Mouse (Mus musculus) megakaryocyte, embryonic 14.5 days (primary cell): ENCODE results near the gene Snai3.

ENCODE experiments used
- FLI1 ChIP-seq: IDR thresholded peaks from 2 replicates; pipeline ENCODE4 v1.6.1; 2012; ENCODE audit warnings: low read length, inconsistent platforms, mixed read lengths
- GATA1 ChIP-seq: IDR thresholded peaks from 3 replicates; pipeline ENCODE4 v1.6.1; 2012; ENCODE audit warnings: mixed read lengths, low read length, inconsistent platforms, borderline replicate concordance

DNA sequence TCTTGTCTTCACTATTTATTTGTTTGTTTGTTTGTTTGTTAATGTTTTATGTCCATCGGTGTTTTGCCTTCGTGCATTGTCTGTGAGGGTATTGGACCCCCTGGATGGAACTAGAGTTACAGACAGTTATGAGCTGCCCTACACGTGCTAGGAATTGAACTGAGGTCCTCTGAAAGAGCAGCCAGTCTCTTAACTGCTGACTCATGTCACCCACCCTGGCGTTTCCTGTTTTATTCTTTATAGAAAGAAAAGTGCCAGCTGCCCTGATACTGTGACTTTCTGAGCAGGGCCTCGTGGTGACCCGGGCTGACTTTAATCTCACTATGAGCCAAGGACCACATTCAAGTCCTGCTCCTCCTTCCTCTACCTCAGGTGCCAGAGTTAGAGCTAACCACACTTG is 45.0 kb downstream of the Snai3 start:
- no peak for TF ChIP-seq GATA1
- TF ChIP-seq FLI1: no peak
